Mouse (Mus musculus) bone marrow macrophage, adult 2 months (primary cell): ENCODE results near the gene Smim13. TPM values are rescaled to one million over a fixed set of nuclear protein-coding genes. Genes with fewer than 3 reads are reported as not detected.
"Not testable (repeated sequence)": the region's sequence is repeated elsewhere in the genome, so short reads cannot be mapped to it uniquely, and the experiment has no call there.

Experiments used
- H3K27ac ChIP-seq: 2 replicates; pipeline ENCODE4 v1.5.1; 2012; ENCODE audit warnings: low read depth, low read length; ENCODE audit not compliant: insufficient read depth
- H3K4me1 ChIP-seq: 2 replicates; pipeline ENCODE4 v1.6.1; 2012; ENCODE audit warnings: low read length; ENCODE audit not compliant: control insufficient read depth, insufficient read depth
- H3K4me3 ChIP-seq: 2 replicates; pipeline ENCODE4 v1.5.1; 2012; ENCODE audit warnings: mild to moderate bottlenecking, low read length, moderate library complexity; ENCODE audit not compliant: insufficient read depth
- CTCF ChIP-seq: IDR thresholded peaks from 2 replicates; pipeline ENCODE4 v1.5.1; 2012; ENCODE audit warnings: low read depth, mild to moderate bottlenecking, low read length, moderate library complexity
- POLR2A ChIP-seq: IDR thresholded peaks from 2 replicates; pipeline ENCODE4 v1.6.1; 2012; ENCODE audit warnings: mild to moderate bottlenecking, low read depth, low read length, borderline replicate concordance
- polyA plus RNA-seq: library from polyadenylated mRNA; stranded (reverse); fragments of >200 nt; gene quantifications from 2 replicates; pipeline ENCODE4 v1.2.4, GENCODE M21; 2012; ENCODE audit not compliant: missing spikeins, insufficient read depth, insufficient read length

The Smim13 gene
- polyA plus RNA-seq, result 21.2 and 24.1 TPM in 2 replicates

GRCm38 (mm10) chr13:41249538-41250317 is at the start of gene Smim13:
Gene Smim13, plus strand, starts transcription at chr13:41249844.
- TF ChIP-seq POLR2A (no peak), CTCF (no peak)
- H3K27ac ChIP-seq, result peak within 1 kb of the TSS; percentile 85
- H3K4me1 ChIP-seq, result peaks cover 12% of the 10 kb centered on the region
- H3K4me3 ChIP-seq, result peak within 1 kb of the TSS; percentile 99

- Histone ChIP-seq H3K4me3 (no peak overlapping the region), H3K4me1 (no peaks in the 10 kb centered on the region), H3K27ac (no peak overlapping the region)
- TF ChIP-seq CTCF, result no peak
- no peak for TF ChIP-seq POLR2A
Measured at GRCm38 (mm10) chr13:41200861-41201260, 48.8 kb upstream of the Smim13 start.

GRCm38 (mm10) chr13:41203289-41203688 is 46.4 kb upstream of the Smim13 start:
- H3K4me3 ChIP-seq, result no peak overlapping the region
- TF ChIP-seq CTCF, result no peak
- TF ChIP-seq POLR2A, result no peak

GRCm38 (mm10) chr13:41203691-41204090 is 46.0 kb upstream of the Smim13 start:
- Histone ChIP-seq H3K4me1 (no peaks in the 10 kb centered on the region), H3K4me3 (no peak overlapping the region), H3K27ac (no peak overlapping the region)
- TF ChIP-seq POLR2A, result no peak

More at GRCm38 (mm10) chr13:41203289-41203688, 46.4 kb upstream of the Smim13 start:
- Histone ChIP-seq H3K4me1 (no peaks in the 10 kb centered on the region), H3K27ac (no peak overlapping the region)

- not testable (repeated sequence) for H3K4me1 ChIP-seq, H3K27ac ChIP-seq
Measured at GRCm38 (mm10) chr13:41205568-41205967, 44.1 kb upstream of the Smim13 start.

GRCm38 (mm10) chr13:41206241-41206640 is 43.4 kb upstream of the Smim13 start:
- TF ChIP-seq POLR2A (no peak), CTCF (no peak)

More at GRCm38 (mm10) chr13:41205568-41205967, 44.1 kb upstream of the Smim13 start:
- not testable (repeated sequence) for H3K4me3 ChIP-seq

GRCm38 (mm10) chr13:41211276-41211675 is 38.4 kb upstream of the Smim13 start:
- H3K4me1 ChIP-seq, result no peaks in the 10 kb centered on the region
- no peak overlapping the region for H3K4me3 ChIP-seq
- TF ChIP-seq CTCF, result no peak
- TF ChIP-seq POLR2A, result no peak
- no peak overlapping the region for H3K27ac ChIP-seq

More at GRCm38 (mm10) chr13:41206241-41206640, 43.4 kb upstream of the Smim13 start:
- Histone ChIP-seq H3K4me3 (no peak overlapping the region), H3K4me1 (no peaks in the 10 kb centered on the region), H3K27ac (no peak overlapping the region)

GRCm38 (mm10) chr13:41212558-41213322 is 36.9 kb upstream of the Smim13 start:
- no peak overlapping the region for H3K4me3 ChIP-seq
- TF ChIP-seq CTCF (no peak), POLR2A (no peak)
- no peak overlapping the region for H3K27ac ChIP-seq
- H3K4me1 ChIP-seq, result no peaks in the 10 kb centered on the region

- Histone ChIP-seq H3K4me3 (no peak overlapping the region), H3K4me1 (no peaks in the 10 kb centered on the region), H3K27ac (no peak overlapping the region)
- TF ChIP-seq POLR2A (no peak), CTCF (no peak)
Measured at GRCm38 (mm10) chr13:41215669-41216068, 34.0 kb upstream of the Smim13 start.

GRCm38 (mm10) chr13:41216236-41216635 is 33.4 kb upstream of the Smim13 start:
- Histone ChIP-seq H3K27ac (no peak overlapping the region), H3K4me3 (no peak overlapping the region), H3K4me1 (no peaks in the 10 kb centered on the region)
- no peak for TF ChIP-seq POLR2A

- Histone ChIP-seq H3K27ac (no peak overlapping the region), H3K4me1 (no peaks in the 10 kb centered on the region), H3K4me3 (no peak overlapping the region)
- no peak for TF ChIP-seq CTCF
- TF ChIP-seq POLR2A, result no peak
Measured at GRCm38 (mm10) chr13:41219056-41219455, 30.6 kb upstream of the Smim13 start.
